Mouse (Mus musculus): ENCODE measurements around the gene Zfp420.

Gene Zfp420

DNA sequence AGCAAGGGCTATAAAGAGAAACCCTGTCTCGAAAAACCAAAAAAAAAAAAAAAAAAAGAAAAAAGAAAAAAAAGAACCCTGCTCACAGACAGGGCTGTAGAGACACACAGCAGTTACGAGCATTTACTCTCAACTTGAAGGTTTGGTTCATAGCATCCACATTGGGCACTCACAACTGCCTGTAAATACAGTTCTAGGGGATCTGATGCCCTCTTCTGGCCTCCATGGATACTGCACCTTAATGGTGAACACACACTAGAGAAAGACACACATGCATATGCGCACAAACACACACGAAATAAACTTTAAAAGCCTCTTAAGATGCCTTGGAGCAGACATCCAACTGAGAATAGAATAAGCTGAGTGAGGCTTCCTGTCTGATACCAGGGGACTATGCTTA, 38.6 kb downstream of the Zfp420 start:
- DNase-seq (ENCODE audit: low spot score in 2 of 2) = no peak

DNA sequence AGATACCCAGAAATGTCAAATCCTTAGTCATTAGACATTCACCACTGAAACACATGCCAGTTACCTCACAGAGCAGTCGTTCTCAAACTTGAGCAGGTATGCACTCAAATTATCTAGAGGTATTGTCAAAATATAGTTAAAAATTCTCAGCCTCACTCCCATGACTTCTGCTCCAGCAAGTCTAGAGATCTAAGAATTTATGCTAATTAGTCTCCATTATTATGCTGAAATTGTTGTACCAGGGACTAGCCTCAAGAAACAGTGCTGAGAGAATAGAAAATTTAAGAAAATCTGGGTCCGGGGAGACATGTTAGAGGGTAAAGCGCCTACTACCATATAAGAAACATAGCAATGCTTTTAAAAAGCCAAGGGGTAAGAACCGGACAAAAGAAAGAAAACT, 44.3 kb downstream of the Zfp420 start:
- no peak for DNase-seq (ENCODE audit: low spot score in 2 of 2)

DNA sequence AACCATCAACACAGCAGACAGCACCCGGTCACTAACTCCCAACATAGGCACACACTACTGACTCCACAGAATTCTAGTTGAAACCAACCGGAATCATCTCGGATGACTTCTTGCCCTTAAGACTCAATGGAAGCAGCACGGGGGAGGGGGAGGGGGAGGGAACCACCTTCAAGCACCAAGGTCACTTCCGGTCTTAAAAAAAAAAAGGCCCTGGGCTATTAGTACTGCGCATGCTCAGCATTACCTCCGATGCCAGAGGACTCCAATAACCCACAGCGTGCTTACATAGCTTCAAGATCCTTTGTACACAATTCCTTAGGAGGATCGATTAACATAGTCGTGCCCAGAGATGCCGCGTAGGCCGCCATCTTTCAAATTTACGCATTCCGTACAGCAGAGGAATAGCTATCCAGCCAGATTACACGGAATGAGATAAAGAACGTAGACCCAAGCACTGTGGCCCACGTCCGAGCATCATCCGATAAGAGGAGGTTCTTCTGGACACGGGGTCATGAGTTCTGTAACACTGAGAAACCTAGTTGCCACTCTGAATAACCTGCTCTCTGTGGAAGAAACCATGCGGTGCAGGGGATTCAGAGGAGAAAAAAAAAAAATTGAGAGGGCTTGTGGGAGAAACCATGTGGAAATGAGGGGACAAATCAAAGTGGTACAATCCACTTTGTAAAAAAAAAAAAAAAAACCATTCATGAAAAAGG, 46.3 kb downstream of the Zfp420 start, which contains the start of gene Zfp27:
Zfp27 (minus strand) TSS at position 607 of the 716 bp plus-strand sequence.
- DNase-seq (ENCODE audit: low spot score in 2 of 2) = peak; percentile 79 to 84

DNA sequence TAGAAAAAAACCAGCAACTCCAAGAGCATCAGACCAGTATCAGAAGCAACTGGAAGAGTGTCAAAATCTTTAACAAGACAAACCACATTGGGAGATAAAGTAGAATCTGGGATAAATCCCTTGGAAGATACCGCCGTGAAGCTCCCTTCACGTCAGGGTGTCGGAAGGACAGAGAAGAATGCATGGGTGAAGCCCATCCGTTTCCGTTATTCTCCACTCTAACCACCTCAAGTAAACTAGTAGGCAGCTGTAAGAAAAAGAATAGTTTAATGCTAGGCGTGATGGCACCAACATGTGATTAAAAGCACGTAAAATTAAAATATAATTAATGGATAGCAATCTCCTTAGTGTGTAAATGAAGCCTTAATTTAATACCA, 46.9 kb downstream of the Zfp420 start:
- no peak for DNase-seq (ENCODE audit: low spot score in 2 of 2)

DNA sequence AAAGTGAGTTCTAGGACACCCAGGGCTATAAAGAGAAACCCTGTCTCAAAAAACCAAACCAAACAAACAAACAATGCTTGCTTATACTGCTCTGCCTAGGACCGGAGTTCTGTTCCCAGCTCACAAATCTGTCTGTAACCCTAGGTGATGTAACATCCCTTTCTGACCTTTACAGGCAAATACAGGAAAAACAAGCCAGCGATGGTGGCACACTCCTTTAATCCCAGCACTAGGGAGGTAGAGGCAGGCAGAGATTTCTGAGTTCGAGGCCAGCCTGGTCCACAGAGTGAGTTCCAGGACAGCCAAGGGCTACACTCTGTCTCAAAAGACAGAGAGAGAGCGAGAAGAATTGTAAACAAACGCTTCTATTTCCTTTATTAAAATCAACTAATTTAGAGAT, 47.4 kb downstream of the Zfp420 start:
- DNase-seq (ENCODE audit: low spot score in 2 of 2) = no peak

DNA sequence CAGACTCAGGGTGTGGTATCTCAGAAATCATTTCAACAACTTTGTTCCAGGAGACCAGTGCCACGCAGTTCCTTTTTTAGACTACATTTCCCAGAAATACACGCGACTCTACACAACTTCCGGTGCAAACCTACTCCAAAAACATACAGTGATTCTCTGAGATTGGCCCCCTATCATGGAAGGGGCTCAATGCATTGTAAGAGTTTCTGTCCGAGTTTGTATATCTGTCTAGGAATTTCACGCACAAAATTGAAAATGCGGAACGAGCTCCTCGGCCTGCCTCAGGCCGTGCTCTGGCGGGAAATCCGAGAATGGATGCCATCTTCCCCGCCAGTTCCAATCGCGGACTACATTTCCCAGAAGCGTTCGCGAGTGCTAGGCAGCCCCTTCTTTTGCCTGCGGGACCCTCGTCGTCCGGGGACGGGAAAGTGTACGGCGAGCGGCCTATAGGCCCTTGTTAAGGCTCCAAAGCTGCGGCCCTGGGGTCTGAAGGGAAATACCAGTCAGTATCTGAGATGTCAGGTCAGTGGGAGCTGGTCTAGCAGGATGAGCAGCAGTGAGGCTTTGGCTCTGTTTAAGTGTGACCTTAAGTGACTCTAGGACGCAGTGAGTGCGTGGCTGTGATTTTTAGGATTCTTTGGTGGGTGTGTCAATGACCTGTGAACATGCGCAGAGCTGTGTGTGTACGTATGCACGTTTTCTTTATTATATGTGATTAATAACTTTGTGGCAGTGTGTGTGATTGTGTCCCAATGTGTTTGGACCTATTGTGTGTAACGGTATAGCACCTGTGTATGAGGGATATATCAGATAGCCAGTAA, 48.6 kb downstream of the Zfp420 start, which contains the start of gene Zfp383:
Zfp383 (plus strand) TSS at position 94 of the 821 bp plus-strand sequence.
- DNase-seq (ENCODE audit: low spot score in 2 of 2) = peak; percentile 81 to 88

DNA sequence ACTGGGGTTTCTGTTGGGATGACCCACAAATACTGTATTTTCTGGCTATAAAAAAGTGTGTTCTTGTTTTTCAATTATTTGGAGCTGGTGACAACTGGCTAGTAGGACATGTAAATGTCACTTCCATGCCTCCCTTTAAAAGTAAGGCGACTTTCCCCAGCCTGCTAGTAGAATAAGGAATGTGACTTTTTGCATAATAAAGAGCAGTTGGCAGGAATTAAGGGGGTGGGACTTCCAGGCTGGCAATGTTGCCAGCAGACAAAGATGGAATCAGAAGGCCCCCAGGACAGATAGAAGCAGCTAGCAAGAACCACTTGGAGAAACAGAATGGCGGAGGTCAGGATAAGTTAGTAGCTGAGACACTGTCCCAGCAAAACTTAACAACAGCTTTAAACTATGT, 50.5 kb downstream of the Zfp420 start:
- DNase-seq (ENCODE audit: low spot score in 2 of 2) = no peak

DNA sequence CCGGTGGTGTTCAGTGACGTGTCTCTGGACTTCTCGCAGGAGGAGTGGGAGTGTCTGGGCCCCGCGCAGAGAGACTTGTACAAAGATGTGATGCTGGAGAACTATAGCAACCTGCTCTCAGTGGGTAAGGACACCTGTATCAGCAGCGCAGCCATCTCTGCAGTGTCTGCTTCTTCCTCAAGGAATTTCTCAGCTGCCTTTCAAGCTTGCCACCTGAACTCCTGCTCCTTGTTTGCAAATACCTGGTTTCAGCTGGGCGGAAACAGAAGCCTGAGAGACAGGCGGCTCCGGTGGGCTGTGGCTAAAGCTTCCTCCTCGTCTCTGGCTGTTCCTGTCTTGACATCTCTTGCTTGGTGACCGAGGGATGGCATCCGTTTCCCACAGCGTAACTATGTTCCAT, 52.4 kb downstream of the Zfp420 start:
- no peak for DNase-seq (ENCODE audit: low spot score in 2 of 2)

DNA sequence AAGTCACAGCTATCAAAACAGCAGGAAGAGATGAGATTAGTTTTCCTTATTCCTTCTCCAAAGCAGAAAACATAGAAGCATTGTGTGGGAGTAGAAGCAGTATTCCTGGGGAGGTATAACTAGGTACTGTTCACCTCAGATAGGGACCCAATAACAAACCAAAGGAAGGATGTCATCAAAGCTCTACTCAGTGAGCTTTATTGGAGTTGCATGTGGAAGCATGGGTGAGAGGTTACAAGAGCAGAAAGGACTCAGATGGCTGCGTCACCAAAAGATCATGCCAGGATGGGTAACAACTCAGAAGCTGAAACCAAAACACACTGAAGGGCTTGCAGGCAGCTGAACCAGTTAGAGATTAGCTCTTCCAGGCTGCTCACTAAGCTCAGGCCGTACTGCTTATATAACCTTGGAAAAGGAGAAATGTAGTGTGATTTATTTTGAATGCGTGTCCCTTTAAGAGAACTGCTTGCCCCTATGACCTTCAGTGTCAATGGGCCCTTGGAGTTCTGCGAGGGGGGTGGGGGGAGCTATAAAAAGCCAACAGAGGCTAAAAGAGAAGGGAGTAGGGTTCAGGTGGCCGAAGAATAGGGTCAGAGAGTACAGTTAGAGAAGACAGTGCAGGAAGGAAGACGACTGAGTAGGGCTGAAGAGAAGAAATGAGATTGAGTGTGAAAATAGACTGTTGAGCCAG, 57.7 kb downstream of the Zfp420 start:
- DNase-seq (ENCODE audit: low spot score in 2 of 2) = no peak

DNA sequence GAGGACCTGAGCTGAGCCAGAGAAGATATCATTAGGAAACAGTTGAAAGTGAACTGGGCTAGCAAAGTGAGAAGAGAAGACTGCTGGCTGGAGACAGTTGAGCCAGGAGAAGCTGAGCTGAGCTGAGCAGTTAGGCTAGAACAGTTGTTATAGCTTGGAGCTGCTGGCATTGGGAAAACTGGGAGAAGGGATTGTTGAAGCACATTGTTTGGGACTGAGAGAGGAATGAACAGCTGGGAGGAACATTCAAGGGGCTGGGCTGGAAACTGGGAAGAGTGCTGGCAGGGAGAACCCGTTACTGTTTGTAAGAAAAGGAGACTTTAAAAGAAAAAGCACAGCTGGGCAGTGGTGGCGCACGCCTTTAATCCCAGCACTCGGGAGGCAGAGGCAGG, 58.3 kb downstream of the Zfp420 start:
- peak in 1 of 2 experiments; percentile 9 for DNase-seq (ENCODE audit: low spot score in 2 of 2)

DNA sequence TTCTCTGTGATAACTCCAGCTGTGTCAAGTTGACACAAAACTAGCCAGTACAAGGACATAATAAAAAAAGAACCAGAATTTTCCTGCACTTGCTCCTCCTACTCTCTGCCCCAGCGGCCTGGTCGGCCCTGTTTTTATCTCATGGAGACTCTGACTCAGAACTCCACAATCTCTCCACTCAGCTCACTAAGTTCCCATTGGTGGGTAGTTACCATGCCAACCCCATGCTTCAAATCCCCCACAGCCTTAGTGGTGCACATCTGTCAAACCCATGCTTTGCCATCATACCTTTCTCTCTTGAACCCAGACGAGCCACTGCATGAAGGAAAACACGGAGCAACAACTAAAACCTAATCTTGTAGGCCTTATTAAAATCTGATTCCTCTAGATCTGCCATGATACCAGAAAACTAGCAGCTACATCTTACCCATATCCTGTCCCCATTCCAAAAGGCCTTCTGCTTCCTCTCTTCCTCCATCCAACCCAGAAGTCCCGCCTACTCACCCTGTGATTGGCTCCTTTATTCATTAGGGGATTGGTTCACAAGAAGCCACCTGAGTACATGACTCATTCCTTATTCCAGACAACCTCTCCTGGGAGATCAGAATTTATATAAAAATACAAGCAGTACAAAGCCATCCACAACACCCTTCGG, 61.8 kb downstream of the Zfp420 start:
- no peak for DNase-seq (ENCODE audit: low spot score in 2 of 2)

DNA sequence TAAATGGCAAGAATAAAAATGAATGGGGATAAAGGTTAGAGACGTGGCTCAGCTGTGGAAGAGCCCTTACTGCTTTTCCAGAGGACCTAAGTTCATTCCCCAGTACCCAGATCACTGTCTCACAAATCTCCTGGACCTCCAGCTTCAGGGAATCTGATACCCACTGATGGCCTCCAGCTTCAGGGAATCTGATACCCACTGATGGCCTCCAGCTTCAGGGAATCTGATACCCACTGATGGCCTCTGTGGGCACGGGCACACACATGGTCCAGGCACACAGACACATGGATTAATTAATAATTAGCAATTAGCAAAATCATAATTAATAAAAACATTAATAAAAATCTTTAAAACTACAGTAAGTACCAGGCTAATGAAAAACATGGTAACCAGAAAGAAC, 63.0 kb downstream of the Zfp420 start:
- DNase-seq (ENCODE audit: low spot score in 2 of 2) = no peak
